Mouse (Mus musculus) brain, embryonic 18.5 days (tissue): ENCODE data around the gene E130308A19Rik.

ENCODE experiments used
- DNase-seq: peaks from one replicate; pipeline ENCODE4 v3.0.0-alpha.2; 2012; ENCODE audit warnings: low read depth, low spot score

E130308A19Rik gene

DNA sequence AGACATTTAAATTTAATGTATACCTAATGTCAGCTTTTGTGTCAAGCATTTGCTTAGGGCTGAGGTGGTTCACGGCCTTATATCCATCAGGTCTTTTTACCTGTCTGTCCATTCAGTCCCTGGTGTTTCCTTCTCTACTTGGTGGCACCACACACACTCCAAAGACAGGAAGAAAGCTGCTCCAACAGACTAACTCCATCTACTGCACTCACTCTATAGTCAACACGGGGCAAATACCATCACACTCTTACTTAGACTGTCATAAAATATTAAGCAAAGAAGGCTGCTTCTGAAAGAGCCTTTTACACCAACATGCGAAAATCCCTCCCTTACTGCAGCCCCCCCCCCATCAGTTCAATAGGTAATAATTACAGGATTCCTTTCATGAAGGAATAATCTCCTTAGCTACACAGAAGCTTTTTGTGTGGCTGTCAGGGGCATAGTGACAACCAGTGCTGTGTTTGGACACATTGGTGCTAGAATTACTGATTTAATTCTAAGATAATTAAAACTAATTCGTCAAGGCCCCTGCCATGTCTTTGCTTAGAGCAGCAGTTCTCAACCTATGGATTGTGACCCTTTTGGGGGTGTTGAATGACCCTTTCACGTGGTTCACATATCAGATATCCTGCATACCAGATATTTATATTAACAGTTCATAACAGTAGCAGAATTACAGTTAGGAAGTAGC lies 101.3 kb downstream of the E130308A19Rik start:
- no peak for DNase-seq

DNA sequence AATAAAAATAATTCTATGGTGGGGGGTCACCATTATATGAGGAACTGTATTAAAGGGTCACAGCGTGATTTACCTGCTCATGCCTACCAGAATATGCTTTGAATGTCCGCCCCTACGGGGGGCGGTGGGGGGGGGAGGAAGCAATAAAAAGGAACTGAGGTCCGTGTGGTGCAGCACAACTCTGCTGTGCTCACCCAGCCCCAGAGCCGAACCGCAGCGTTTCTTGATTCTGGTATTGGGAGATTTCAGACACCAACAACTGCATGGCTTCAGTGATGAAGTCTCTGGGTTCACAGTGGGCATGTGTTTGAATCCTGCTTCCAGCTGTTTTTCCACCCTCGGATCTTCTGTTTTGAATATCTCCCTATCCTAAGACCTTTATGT lies 101.9 kb downstream of the E130308A19Rik start:
- no peak for DNase-seq

- DNase-seq = no peak
Measured at GRCm38 (mm10) chr4:59728839-59729238, 102.8 kb downstream of the E130308A19Rik start.

GRCm38 (mm10) chr4:59731544-59731943 lies 105.5 kb downstream of the E130308A19Rik start:
- no peak for DNase-seq

DNA sequence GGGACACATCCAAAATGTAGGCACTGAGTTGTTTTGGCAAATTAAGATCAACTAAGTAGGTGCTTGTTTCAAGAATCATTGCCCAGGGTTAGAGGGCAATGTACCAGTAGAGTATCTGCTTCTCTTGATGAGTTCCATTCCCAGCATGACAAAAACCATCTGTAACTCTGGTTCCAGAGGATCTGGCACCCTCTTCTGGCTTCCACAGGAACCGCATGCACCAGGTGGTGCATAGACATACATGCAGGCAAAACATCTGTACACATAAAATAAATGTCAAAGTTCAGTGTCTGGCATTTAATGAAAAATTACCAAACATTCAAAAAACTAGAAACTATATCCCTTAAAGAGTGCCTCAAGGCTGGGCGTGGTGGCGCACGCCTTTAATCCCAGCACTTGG lies 113.3 kb downstream of the E130308A19Rik start:
- DNase-seq = no peak

DNA sequence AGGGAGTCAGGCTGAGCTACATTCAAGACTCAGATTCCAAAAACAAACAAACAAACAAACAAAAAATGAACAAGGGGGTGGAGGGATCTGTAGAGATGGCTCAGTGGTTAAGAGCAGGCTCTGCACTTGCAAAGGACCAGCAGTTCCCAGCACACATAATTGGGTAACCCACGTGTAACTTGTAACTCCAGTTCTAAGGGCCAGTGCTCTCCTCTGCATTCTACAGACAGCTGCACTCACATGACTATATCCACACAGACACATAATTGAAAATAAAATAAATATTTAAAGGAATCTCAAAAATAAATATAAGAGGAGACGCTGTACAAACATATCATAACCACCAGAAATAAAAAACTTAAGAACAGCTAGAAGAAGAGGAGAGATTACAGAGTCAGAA lies 113.9 kb downstream of the E130308A19Rik start:
- DNase-seq = no peak

DNA sequence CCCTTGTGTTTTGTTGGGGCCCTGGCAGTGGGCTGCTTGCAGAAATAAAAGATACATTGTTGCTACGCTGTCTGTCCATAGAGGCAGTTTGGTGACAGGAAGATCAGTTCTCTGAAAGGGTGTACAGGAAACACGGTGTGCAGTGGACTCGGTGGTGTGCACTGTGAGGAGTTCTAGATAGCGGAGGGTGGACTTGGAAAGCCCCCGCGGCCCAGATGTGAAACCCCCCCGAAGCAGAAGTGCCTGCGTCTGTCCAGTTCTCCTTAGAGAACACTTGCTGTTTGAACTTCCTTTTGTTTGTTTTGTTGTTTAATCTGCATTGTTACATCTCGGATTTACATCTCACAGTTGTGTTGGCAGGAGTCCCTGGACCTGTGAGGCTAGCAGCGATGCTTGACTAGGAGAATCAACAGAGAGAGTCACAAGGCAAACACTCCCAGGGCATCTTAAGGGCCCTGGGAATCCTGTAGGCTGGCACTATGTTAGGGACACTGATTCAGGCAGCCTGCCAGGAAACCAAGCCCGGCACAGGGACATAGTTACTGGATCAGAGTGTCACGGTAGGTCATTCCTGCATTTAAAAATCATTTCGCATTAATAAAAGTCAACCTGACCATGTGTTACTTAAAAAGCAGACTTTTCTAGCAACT lies 127.6 kb downstream of the E130308A19Rik start:
- DNase-seq = no peak

- DNase-seq = peak; percentile 51
Measured at GRCm38 (mm10) chr4:59756332-59757082, 130.5 kb downstream of the E130308A19Rik start.

DNA sequence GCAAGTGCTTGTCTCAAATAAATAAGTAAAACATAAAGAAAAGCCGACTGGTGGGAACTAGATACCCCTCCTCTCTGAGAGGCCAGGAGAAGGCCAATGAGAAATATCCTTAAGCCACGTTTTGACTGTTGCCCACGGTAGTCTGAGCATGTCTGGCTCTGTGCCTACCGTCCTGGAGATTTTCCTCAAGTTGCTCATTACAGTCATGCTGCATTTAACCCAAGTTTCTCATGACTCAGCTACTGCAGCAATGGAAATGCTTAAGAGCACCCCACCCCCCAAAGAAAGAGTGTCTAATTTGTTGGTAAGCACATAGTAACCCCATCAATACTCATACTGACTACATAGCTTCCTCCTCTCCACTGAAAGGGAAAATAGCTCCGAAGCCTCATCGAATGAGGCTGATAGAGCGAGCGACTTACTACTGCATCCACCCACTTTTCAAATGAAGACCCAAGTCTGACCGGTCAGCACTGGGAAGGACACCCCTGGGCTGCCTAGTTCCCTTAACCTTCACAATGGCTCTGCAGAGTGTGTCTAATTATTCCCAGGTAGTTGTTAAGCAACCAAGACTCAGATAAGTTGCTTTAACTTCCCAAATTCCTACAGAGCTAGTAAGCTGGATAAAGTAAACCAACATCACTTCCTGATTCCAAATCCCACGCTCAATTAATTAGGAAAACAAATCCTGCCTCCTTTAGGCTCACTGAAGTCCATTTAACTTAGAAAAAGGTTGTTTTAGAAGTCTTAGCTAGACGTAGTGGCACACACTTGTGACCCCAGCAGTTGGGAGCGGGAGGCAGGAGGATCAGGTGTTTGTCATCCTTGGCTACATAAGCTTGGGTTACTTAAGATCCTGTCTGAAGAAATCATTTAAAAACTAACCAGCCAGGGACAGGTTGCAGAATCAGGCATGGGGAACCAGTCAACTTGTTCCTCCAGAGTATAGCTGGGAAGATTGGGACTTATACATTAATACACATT lies 131.7 kb downstream of the E130308A19Rik start:
- no peak for DNase-seq

DNA sequence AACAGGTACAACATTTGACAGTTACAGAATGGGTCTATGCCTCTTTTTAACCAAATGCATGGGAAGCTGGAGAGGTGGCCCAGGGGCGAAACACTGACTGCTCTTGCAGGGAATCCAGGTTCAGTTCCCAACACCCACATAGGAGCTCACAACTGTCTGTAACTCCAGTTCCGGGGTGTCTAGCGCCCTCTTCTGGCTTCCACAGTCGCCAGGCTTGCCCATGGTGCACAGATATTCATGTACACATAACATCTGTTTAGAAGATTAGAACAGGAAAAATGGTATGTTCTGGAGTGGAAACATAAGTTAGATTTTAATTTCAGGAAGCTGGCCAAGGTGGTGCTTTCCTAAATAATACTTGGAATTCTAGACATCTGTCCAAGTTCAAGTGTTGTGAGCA lies 134.0 kb downstream of the E130308A19Rik start:
- DNase-seq = no peak

GRCm38 (mm10) chr4:59760636-59761364 lies 134.8 kb downstream of the E130308A19Rik start:
- DNase-seq = no peak

- no peak for DNase-seq
Measured at GRCm38 (mm10) chr4:59761365-59761729, 135.3 kb downstream of the E130308A19Rik start.

DNA sequence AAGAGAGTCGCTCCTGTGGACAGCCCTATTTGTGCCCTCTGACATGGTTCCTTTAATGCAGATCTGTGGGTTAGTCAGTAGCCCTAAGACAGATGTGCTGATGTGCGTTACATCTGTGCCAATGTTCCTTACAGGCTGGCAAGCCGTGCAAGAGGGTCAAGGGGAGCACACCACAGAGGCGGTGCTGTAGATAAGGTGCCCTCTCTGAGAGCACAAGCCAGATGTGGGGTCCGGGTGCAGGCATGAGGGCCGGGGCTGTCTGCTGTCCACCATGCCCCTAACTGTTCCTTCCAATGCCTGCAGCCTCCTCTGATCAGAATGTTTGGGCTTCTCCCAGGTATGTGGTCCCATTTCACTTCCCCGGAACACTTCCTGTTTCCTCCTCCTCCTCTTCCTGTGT lies 138.9 kb downstream of the E130308A19Rik start:
- DNase-seq = no peak

DNA sequence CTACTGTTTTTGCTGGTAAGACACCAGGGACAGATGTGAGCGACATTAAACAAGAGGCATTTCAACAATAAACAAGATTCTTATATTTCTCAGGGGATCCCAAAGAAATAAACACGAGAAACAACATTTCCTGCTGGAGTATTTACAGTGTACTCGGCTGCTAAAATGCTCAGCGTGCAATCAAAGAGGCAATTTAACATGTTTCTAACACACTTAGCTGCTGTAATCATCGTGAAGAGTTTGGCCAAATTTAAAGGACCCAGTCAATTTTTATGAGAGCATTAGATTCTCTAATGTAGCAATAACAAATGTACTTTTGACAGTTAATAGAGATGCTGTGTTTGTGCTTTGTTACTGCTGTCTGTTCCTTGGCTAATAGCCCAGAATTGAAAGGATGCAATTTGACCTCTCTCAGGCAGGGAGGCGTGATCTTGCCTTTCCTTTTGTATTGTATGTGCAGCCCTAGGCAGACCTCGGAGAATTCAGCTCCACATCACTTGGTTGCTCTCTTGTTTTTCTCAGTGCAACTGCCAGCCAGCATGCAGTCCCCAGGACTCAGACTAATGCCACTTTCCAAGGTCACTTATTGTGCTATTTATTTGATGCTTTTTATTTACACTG lies 139.5 kb downstream of the E130308A19Rik start:
- DNase-seq = no peak

GRCm38 (mm10) chr4:59767717-59768116 lies 141.7 kb downstream of the E130308A19Rik start:
- no peak for DNase-seq

GRCm38 (mm10) chr4:59772171-59772879 lies 146.3 kb downstream of the E130308A19Rik start:
- DNase-seq = no peak

DNA sequence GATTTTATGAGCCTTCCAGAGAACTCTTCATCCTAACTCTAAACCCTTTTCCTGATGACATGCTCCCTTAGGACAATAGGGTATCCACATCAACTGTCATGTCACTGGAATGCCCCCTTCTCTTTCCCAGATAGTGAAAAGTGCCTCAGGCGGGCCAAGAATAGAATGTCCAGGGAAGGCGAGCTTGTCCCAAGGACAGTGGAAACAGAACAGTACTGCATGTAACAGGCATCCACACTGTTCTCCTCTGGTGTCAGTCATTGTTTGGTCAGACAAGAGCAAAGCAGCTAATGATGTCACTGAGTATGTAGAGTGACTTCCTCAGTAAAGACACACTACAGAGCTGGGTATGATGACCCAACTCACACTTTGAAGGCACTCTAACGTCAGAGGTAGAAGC lies 151.8 kb downstream of the E130308A19Rik start:
- DNase-seq = no peak

- DNase-seq = no peak
Measured at GRCm38 (mm10) chr4:59780568-59780967, 154.6 kb downstream of the E130308A19Rik start.

GRCm38 (mm10) chr4:59782853-59783684 lies 157.1 kb downstream of the E130308A19Rik start:
- no peak for DNase-seq
